Mouse (Mus musculus) right cerebral cortex, postnatal 36 days (tissue): ENCODE data around the gene Eif2b2.
A peak's percentile ranks its signal among the peaks of the same experiment; 100 is the strongest.

Experiments used
- DNase-seq, 2 experiments: peaks; one replicate each; pipeline ENCODE4 v3.0.0; 2022; ENCODE audit warnings: low spot score in 2 of 2, mixed read lengths in 1 of 2

The Eif2b2 gene

DNA sequence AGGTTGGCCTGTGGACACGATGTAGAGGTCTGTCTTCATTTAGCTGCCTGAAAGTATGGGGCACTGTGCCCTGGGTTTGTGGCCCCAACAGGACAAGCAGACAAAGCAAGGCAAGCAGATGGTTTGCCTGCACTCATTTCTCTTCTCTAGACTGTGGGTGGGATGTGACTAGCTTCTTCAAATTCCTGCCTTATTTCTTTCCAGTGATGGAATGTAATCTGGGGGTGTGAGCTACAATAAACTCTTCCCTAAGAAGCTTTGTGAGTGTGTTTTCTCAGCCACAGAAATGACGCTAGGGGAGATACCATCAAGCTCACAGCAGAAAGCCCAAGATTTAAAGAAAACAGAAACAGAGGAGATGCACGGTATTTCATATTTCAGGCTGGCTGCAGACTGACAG, 32.8 kb downstream of the Eif2b2 start:
- DNase-seq: no peak

DNA sequence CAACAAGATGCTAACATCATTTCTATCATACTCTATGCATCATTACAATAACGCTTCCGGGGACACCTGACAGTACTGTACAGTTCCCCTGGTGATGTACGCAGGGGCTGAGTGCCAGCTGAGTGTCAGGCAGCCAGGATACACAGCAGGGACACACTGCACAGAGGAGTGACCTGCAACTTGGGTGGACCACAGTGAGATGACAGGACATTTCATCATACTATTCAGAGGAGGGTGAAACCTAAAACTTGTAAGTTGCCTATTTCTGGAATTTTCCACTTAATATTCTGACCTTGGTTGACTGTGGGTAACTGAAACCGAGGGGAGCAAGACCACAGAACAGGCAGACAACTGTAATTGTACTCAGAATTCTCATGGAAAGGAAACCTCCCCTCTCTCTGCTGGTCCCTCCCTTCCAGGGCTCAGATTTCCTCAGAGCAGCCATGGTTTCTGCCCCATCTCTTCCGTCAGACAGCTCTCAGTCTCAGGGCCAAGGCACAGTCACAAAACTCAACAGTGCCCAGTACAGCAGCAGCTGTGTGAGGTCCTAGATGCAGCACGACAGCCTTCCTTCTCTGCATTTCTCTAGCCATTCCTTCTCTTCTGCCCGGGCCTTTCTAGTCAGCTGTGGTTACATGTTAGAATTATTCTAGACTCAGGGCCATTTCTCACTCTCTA, 36.9 kb downstream of the Eif2b2 start:
- DNase-seq: no peak

DNA sequence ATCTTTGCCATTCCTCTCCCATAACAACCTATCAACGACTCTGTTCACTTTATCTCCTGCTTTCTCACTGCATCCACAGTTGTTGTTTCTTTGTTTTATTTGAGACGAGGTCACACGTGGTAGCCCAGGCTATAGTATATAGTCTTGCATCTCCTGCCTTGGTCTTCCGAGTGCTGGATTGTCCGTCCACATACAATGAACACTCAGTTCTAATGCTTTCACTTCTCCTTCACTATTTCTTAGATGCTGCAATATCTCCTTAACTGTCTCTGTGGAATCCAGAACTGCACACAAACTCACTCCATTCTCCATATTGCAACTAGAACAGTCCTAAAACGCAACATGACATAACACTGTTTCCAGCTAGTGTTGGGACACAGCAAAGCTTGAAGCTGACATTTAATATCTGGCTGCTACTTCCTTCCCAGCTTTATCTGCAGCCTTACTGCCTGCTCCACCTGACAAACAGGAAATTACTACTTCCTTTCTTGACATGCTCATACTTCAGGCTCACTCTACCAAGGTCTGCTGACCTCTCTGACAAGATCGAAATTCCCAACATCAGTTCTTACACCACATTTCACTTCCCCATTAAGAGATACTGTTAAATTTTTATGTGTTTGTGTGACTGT, 37.8 kb downstream of the Eif2b2 start:
- no peak for DNase-seq

- DNase-seq: no peak
These were observed 43.2 kb downstream of the Eif2b2 start for GRCm38 (mm10) chr12:85262489-85262888.

- DNase-seq: no peak
These were observed 43.9 kb downstream of the Eif2b2 start for GRCm38 (mm10) chr12:85263190-85263589.

GRCm38 (mm10) chr12:85264531-85264930, 45.2 kb downstream of the Eif2b2 start:
- DNase-seq: no peak

- no peak for DNase-seq
These were observed 45.7 kb downstream of the Eif2b2 start for GRCm38 (mm10) chr12:85264940-85265339.

DNA sequence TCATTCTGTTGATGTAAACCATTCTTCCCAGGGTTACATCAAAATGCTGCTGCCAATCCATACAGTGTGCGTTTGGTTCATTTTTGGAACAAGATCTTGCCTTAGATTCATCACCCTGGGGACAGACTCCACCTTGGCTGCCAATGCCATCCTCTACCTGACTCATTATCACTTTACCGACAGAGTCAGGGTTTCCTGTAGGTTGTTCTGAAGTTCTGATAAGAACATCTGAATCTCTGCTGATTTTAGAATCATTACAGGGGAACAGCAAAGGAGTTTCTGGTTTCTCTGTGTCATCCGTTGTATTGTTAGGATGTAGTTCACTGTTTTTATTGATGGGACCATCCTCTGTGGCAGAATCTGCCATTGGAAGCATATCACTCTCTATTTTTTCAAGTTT, 47.0 kb downstream of the Eif2b2 start:
- no peak for DNase-seq

DNA sequence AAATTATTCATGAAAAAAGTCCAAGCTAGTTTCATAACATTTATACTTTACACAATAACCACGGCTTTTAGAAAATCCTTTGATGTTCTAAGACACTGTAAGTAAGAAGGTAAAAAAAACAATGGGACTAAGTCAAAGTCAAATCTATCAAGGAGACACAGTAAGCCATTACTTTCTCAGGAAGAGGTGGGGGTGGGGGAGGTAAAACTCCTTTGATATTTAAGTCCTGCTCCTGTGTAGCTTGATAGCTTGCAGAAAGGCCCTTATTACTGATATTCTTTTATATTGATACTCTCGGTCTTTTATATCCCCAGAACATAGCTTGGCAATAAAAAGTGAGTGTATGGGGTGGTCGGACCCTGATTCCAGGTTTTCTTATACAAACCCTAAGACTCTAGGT, 50.5 kb downstream of the Eif2b2 start:
- DNase-seq: no peak

DNA sequence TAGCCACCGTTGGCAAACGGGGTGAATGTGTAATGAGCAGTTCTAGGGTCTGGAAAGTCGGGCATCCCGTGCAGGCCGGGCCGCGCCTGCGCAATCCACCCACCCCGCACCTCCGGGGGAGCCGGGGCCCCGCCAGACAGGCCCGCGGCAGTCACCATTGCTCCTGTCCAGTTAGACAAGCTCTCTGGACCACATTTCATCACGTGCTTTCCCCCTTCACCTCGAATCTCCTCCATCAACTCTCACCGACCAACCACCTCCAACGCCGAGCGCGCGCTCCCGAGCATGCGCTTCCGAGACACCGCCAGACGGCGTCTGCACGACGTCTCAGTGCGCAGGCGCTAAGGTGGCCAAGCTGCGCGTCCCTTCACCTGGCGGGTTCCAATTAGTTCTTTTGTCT, 51.0 kb downstream of the Eif2b2 start, which contains the start of gene Mlh3:
Mlh3 (minus strand) TSS at position 281 of the 400 bp plus-strand sequence.
- peak; percentile 83 to 86 for DNase-seq

DNA sequence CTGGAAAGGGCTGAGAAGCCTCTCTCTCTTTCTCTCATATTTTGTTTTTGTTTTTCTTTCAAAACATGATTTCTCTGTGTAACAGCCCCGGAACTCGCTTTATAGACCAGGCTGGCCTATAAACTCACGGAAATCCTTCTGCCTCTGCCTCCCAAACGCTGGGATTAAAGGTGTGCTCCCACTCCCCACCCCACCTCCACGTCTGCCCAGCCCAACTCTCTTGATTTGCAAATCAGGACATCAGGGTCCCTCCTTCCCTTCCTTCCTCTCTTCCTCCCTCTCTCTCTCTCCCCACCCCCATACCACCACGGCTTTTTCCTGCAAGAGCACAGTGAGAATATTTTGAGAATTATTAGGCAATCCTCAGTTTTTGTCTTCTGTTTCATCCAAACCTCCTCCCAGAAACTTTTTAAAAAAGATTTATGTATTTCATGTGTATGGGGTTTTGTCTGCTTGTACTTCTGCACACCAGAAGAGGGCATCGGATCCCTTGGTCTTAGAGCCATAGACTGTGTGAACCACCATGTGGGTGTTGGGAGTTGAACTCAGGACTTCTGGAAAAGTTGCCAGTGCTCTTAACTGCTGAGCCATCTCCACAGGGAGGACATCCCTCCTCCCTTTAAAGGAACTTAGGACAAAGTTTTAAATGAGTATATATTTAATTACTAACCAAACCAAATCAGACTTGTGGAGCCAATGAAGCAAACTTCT, 52.0 kb downstream of the Eif2b2 start:
- DNase-seq: no peak

DNA sequence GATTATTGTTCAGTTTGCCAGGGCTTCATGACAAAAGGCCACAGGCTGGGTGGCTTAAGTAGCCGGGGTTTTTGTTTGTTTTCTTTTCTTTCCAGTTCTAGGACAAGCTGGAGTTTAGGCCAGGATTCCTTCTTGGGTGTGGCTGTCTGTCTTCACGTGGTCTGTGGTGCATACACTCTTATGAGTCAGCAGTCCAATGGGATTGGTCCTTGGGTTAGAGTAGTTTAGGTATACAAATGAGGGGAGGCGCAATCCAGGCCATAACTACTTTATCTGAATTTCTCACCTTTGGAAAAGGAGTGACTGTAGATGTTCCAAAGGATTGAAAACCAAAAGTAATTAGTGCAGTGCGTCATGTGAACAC, 52.5 kb downstream of the Eif2b2 start:
- no peak for DNase-seq

DNA sequence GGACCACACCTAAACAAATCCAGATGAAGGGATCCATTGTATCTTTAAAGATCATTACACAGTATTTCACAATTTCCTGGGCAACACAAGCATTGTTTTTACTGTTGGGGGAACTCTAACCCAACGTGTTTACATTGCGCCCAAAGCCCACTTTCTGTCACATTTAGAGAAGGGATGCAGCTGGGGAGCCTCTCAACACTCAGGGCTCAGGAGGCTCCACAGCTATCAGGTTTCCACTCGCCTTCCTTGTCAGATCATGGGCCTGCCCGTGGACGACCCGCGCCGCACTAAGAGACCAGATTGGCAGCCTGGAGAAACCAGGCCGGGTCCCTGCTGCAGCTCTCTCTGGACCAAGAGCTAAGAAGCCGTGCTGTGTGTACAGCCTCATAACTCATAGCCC, 54.2 kb downstream of the Eif2b2 start:
- DNase-seq: no peak
